Mouse (Mus musculus): ENCODE results near the gene Eef2k.

GRCm38 (mm10) chr7:120900191-120900590 lies 57.6 kb downstream of the Eef2k start:
- no peak for TF ChIP-seq CTCF (IDR thresholded peaks at IDR 0.05; ENCODE audit: extremely low read depth, insufficient read depth, low read length)
- TF ChIP-seq POLR2A (IDR thresholded peaks at IDR 0.05; ENCODE audit: extremely low read depth, insufficient read depth, low read length) = no peak

All from cortical plate, adult 2 months (tissue).